ENCODE assay signal across 33 mouse cellular contexts in genomic region chr16:79986746-79987145, GRCm38 (mm10).
"Had no signal": no experiment of that assay in that cellular context is flagged by ENCODE, and none has a peak within 500 bp of the region (broad histone marks: within the 10 kb centered on the region; RNA-seq: fewer than 3 reads in every experiment).

No protein-coding gene starts in this region.

- H3K9ac ChIP-seq: heart, embryonic 12.5 days; heart, embryonic 13.5 days; heart, embryonic 15.5 days; hindbrain, embryonic 12.5 days; hindbrain, embryonic 13.5 days; hindbrain, embryonic 14.5 days; hindbrain, embryonic 15.5 days; kidney, embryonic 15.5 days had no signal

- ATAC-seq: hindbrain, embryonic 16.5 days; hindbrain, postnatal 0 days; inflammation-experienced regulatory T-cells, adult 6 months had no signal

- DNase-seq: heart, postnatal 10 days; heart, postnatal 14 days; heart, postnatal 36 days; heart, postnatal 4 days; kidney, adult 11 months; kidney, adult 18-20 months; kidney, adult 2 months; kidney, adult 8-10 months; kidney, adult 9 months; kidney, postnatal 10 days; kidney, postnatal 14 days; kidney, postnatal 25 days; kidney, postnatal 36 days; kidney, postnatal 4 days; layer of hippocampus, adult 9-11 months; layer of hippocampus, postnatal 36 days had no signal

- H3K4me1 ChIP-seq: heart, embryonic 10.5 days; heart, embryonic 12.5 days; heart, embryonic 13.5 days; heart, embryonic 15.5 days; hindbrain, embryonic 10.5 days; hindbrain, embryonic 12.5 days; hindbrain, embryonic 13.5 days; hindbrain, embryonic 15.5 days; kidney, embryonic 15.5 days had no signal

- H3K27me3 ChIP-seq: heart, embryonic 12.5 days; heart, embryonic 13.5 days; heart, embryonic 15.5 days; hindbrain, embryonic 12.5 days; hindbrain, embryonic 13.5 days; hindbrain, embryonic 15.5 days; kidney, embryonic 15.5 days had no signal

- H3K27ac ChIP-seq: heart, embryonic 10.5 days; heart, embryonic 13.5 days; heart, embryonic 15.5 days; hindbrain, embryonic 10.5 days; hindbrain, embryonic 12.5 days; hindbrain, embryonic 13.5 days; hindbrain, embryonic 14.5 days; hindbrain, embryonic 15.5 days; hindbrain, postnatal 0 days; kidney, embryonic 15.5 days; kidney, postnatal 0 days; layer of hippocampus, adult 2 months; left cerebral cortex, adult 2 months had no signal

- H3K36me3 ChIP-seq: heart, embryonic 10.5 days; heart, embryonic 12.5 days; heart, embryonic 13.5 days; heart, embryonic 15.5 days; hindbrain, embryonic 10.5 days; hindbrain, embryonic 12.5 days; hindbrain, embryonic 13.5 days; hindbrain, embryonic 15.5 days; kidney, embryonic 15.5 days had no signal

- H3K4me3 ChIP-seq: heart, embryonic 10.5 days; heart, embryonic 12.5 days; heart, embryonic 13.5 days; heart, embryonic 15.5 days; hindbrain, embryonic 10.5 days; hindbrain, embryonic 12.5 days; hindbrain, embryonic 13.5 days; hindbrain, embryonic 15.5 days; kidney, embryonic 15.5 days; layer of hippocampus, adult 2 months; left cerebral cortex, adult 2 months had no signal

- H3K4me2 ChIP-seq: heart, embryonic 11.5 days; heart, embryonic 12.5 days; heart, embryonic 13.5 days; heart, embryonic 15.5 days; hindbrain, embryonic 12.5 days; hindbrain, embryonic 13.5 days; hindbrain, embryonic 14.5 days; hindbrain, embryonic 15.5 days; kidney, embryonic 15.5 days had no signal

- H3K9me3 ChIP-seq: heart, embryonic 10.5 days; heart, embryonic 12.5 days; heart, embryonic 13.5 days; heart, embryonic 15.5 days; hindbrain, embryonic 10.5 days; hindbrain, embryonic 12.5 days; hindbrain, embryonic 13.5 days; hindbrain, embryonic 15.5 days; kidney, embryonic 15.5 days had no signal
